Mouse (Mus musculus) bone marrow, adult 2 months (tissue): Measurements from ENCODE around the gene Gm42517. TPM values are rescaled to one million over a fixed set of nuclear protein-coding genes. Genes with fewer than 3 reads are reported as not detected.

ENCODE experiments used
- H3K27ac ChIP-seq: fragments of 200-500 bp; 2 replicates; pipeline ENCODE4 v1.5.1; 2012; ENCODE audit warnings: low read depth, mild to moderate bottlenecking, control low read depth, inconsistent platforms, low read length; ENCODE audit not compliant: control insufficient read depth, poor library complexity, insufficient read depth
- H3K4me1 ChIP-seq: fragments of 200-500 bp; 2 replicates; pipeline ENCODE4 v1.6.1; 2011; ENCODE audit warnings: low read length; ENCODE audit not compliant: control insufficient read depth, insufficient read depth
- H3K4me3 ChIP-seq: fragments of 200-500 bp; replicated peaks from 2 replicates; pipeline ENCODE3; 2011; ENCODE audit warnings: mild to moderate bottlenecking, low read depth, low read length, control low read depth; ENCODE audit not compliant: control insufficient read depth
- CTCF ChIP-seq: fragments of 200-500 bp; IDR thresholded peaks from 2 replicates; pipeline ENCODE4 v1.5.1; 2011; ENCODE audit warnings: low read length, control low read depth; ENCODE audit not compliant: control insufficient read depth, insufficient read depth
- POLR2A ChIP-seq: fragments of 200-500 bp; IDR thresholded peaks from 2 replicates; pipeline ENCODE4 v1.6.1; 2011; ENCODE audit warnings: low read depth, mild to moderate bottlenecking, control low read depth, low read length, borderline replicate concordance; ENCODE audit not compliant: control insufficient read depth
- WGBS: fragments of 180-500 bp; shearing (Covaris S2); methylation state at CpG from one replicate; pipeline ENCODE4 v1.1.7; 2018; 5-methylcytosine and 5-hydroxymethylcytosine counted together
- polyA plus RNA-seq: library from polyadenylated mRNA; stranded (reverse); fragments of >200 nt; gene quantifications from 2 replicates; pipeline ENCODE4 v1.2.4, GENCODE M21; 2011; ENCODE audit warnings: low replicate concordance; ENCODE audit not compliant: missing spikeins, insufficient read depth, insufficient read length

Gene Gm42517
- polyA plus RNA-seq, 1 experiment, result 3.5 TPM

DNA sequence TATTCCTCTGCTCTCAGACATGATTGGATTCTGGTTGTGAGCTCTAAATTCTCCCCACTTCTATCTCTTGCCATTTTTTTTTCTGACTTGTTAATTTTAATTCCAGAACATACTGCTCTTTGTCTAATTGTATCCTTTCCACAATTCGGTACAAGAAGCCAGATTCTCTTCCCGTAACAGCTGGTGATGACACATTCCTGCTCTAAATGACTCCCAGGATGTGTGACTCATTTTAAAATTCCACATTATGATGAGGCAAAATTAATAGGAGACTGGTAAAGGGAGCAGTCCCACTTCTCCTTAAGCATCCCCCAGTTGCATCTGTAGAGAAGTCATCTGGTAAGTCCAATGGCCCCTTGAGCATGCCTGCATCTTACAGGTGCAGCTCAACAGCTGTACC, 17.9 kb upstream of the Gm42517 start:
- whole genome bisulfite sequencing, result 86% methylated on average over 2 of the region's 2 CpGs

DNA sequence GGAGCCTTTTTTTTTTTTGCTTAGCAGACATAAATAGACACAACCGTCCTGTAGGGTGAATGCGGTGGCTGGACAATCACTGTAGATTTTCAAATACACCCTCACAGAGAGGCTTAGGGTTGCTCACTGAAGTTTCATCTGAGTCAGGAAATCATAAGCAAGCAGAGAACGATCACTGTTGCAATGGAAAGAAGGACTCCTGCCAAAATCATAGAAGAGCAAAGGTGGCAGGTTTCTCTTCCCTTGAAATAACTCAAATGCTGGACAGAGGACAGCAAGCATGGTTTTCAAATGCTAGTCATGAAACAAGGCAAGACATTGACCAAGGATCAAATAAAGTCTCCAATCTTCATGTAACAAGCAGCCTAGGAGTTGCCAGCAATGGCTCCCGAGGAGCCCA, 10.6 kb upstream of the Gm42517 start:
- Histone ChIP-seq H3K27ac (no peak overlapping the region), H3K4me1 (no peaks in the 10 kb centered on the region), H3K4me3 (no peak overlapping the region)
- 63% methylated on average over 4 of the region's 4 CpGs for WGBS
- TF ChIP-seq POLR2A (no peak), CTCF (no peak)

More for the DNA sequence above, 17.9 kb upstream of the Gm42517 start:
- Histone ChIP-seq H3K4me3 (no peak overlapping the region), H3K27ac (no peak overlapping the region), H3K4me1 (no peaks in the 10 kb centered on the region; the same call in 1 of the 2 replicates)
- TF ChIP-seq POLR2A (no peak), CTCF (no peak)

DNA sequence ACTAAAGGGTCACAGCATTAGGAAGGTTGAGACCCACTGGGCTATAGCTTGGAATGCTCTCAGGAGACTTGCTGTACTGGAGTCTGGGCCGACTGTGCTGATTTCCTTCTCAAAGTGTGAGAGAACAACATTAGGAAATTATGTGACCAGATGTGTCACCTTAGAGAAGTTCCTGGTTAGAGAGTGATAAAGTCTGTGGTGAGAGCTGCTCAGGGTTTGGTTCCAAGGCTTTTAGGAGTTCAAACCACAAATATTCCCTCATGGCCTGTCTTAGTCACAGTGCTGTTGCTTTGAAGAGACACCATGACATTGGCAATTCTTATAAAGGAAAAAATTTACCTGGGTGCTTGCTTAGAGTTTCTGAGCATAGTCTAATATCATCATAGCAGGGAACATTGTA, 8.3 kb upstream of the Gm42517 start:
- H3K4me3 ChIP-seq, result no peak overlapping the region
- TF ChIP-seq CTCF (no peak), POLR2A (no peak)
- H3K4me1 ChIP-seq, result no peaks in the 10 kb centered on the region
- WGBS, result 9% methylated on average over 1 of the region's 1 CpGs
- H3K27ac ChIP-seq, result no peak overlapping the region

DNA sequence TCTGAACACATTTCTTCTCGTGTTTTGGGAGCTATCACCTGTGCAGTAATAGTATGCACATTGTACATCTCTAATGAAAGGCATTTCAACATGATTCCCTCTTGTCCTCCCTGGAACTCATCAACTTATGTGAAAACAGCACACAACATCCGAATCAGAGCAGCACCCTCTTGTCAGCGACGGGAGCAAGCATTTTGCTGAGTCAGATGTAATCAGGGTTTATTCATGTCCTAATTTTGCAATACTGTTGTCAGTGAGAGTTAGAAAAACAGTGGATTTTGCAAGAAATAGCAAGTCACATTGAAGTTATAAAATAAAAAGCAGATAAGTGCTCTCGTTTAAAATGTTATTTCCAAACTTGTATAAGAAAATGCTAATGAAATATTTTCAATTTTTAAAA, 6.4 kb upstream of the Gm42517 start:
- WGBS, result 53% methylated on average over 5 of the region's 5 CpGs
- TF ChIP-seq POLR2A, result no peak
- TF ChIP-seq CTCF, result no peak
- Histone ChIP-seq H3K27ac (no peak overlapping the region), H3K4me3 (no peak overlapping the region), H3K4me1 (no peaks in the 10 kb centered on the region)

DNA sequence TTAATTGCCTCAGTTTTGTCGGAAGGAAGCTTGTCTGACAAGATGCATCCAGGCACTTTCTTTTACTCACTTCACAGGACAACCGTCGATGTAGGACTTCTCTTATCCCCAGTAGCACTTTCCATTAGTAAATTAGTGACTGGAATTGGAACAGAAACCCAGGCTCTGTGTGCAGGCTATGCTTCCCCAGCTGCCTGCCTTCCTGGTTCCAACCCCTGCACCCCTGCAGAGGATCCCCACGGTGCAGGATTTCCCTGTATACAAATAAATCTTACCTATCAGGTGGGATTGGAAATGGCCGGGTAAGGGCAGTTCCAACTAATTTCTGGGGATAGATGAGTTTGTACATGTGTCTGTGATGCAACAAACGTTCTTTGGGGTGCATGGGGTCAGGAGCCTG, 2.2 kb upstream of the Gm42517 start:
- Histone ChIP-seq H3K27ac (no peak overlapping the region), H3K4me3 (no peak overlapping the region), H3K4me1 (no peaks in the 10 kb centered on the region)
- TF ChIP-seq CTCF (no peak), POLR2A (no peak)
- 14% methylated on average over 6 of the region's 6 CpGs for WGBS

DNA sequence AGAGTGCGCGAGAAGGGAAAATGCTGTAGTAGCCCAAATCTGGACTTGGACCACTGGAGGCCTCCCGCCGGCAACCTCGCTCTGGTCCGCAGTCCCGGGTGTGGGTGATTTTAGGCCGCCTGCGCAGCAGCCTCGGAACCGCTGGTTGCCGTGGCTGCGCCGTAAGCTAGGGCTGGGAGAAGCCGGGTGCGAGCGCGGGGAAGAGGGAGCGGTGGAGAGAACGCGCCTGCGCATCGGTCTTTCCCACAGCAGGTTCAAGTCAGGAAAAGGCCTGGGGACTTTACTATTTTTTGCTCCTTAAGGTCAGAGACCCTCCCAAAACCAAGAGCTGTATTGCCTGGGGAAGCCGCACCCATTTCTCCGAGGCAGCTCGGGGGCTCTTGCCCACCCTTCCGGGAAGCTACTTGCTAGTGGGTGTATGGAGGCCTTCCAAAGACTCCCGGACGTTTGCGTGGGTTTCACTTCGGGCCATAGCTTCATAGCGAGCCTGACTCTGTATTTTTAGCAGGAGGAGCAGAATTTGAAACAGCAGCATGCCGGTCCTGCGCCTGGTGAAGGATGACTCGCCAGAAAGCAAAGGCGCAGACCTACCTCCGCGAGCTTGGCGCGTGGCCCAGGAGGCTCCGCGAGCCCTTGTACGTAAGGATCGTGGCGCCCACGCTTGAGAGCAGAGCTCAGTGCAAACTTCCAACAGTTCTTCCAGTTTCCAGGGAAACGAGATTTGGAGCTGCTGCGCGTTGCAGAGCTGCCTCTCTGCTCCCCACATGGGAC, 1.3 kb upstream of the Gm42517 start:
- no peaks in the 10 kb centered on the region for H3K4me1 ChIP-seq
- 1% methylated on average over 49 of the region's 49 CpGs for WGBS
- H3K4me3 ChIP-seq, result peak overlapping the region; percentile 10
- H3K27ac ChIP-seq, result no peak overlapping the region; the same call in 1 of the 2 replicates
- no peak for TF ChIP-seq POLR2A

DNA sequence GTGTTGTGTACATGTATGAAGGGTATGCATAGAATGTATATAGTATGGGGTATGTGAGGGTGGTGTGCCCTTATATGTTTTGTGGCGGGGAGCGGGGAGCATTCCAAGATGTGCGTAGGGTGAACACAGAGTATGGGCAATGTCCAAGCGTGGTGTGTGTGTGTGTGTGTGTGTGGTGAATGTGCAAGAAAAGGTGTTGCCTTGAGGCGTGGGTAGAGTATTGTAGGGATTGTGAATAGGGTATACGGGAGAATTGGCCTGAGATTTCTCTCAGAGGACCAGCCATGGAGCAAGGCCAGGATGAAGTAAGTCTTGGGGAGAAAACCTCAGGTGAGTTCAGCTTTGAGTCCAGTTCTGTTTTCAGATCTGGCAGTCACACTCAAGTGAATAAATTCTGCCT, 724 bp upstream of the Gm42517 start:
- Histone ChIP-seq H3K27ac (no peak overlapping the region), H3K4me1 (no peaks in the 10 kb centered on the region), H3K4me3 (no peak overlapping the region)
- 16% methylated on average over 6 of the region's 6 CpGs for WGBS
- no peak for TF ChIP-seq CTCF
- TF ChIP-seq POLR2A, result no peak

DNA sequence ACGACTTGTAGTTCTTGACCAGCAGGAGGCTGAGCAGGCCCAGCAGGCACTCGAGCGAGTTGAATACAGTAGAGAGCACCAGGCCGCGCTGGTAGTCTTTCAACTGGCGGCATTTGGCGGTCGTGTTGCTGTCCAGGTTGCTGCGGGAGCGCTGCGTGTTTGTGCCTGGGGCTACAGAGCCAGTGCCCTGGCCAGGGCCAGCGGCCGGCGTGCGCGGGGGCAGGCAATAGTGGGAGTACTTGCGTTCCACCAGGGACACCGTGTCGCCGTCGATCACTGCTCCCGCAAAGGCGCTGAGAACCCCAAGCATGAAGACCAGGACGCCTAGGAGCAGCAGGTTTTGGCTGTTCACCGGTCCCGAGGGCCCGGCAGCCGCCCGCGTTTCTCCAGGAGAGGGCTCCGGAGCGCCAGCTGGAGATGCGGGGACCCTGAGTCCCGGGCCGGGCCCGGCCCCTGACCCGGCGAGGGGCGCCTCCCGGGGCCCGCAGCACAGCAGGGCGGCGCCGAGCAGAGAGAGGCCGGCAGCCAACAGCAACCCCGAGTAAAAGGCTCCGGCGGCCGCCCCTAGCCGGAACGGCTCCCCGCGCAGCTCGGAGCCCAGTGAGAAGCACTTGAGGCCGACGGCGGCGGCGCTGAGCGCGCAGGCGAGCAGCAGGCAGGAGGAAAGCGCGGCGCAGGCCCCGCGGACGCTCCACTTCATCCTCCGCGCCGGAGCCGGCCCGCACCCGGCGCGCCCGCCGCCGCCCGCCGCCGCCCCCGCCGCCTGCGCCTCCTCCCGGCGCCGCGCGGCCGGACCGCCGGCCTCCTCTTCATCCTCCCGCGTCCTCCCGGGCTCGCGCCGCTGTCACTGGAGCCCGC, 509 bp downstream of the Gm42517 start:
- H3K27ac ChIP-seq, result no peak overlapping the region
- H3K4me3 ChIP-seq, result no peak overlapping the region
- TF ChIP-seq CTCF (no peak), POLR2A (no peak; the same call in 1 of the 2 replicates)
- no peaks in the 10 kb centered on the region for H3K4me1 ChIP-seq
- under 1% methylated on average over 92 of the region's 100 CpGs for WGBS
